Mouse (Mus musculus): Measurements from ENCODE around the gene Gzmn. TPM values are rescaled to one million over a fixed set of nuclear protein-coding genes. Genes with fewer than 3 reads are reported as not detected.

The Gzmn gene
- total RNA-seq, 1 experiment from 2014 or later: not detected

Other genes starting within 250 kb of the Gzmn start
- gene Cma1, start 229.9 kb downstream of the Gzmn start, total RNA-seq (2017): 136 to 337 TPM (median 173 TPM) in 3 replicates
- gene Cma2, start 223.6 kb downstream of the Gzmn start, total RNA-seq (2017): not detected in 3 replicates
- not detected in 3 replicates for gene Mcpt1, start 156.6 kb downstream of the Gzmn start, total RNA-seq (2017)
- gene Mcpt9, start 144.1 kb downstream of the Gzmn start, total RNA-seq (2017): not detected in 3 replicates
- gene Mcpt2, start 132.6 kb downstream of the Gzmn start, total RNA-seq (2017): not detected in 3 replicates
- gene Mcpt4, start 112.3 kb downstream of the Gzmn start, total RNA-seq (2017): not detected in 3 replicates
- gene Mcpt8, start 89.3 kb downstream of the Gzmn start, total RNA-seq (2017): 8.4 to 33.5 TPM (median 9.9 TPM) in 3 replicates
- 0.43 TPM in 1 of 3 replicates, not detected in the others for gene Ctsg, start 72.0 kb downstream of the Gzmn start, total RNA-seq (2017)
- gene Gzme, start 54.0 kb downstream of the Gzmn start, total RNA-seq (2017): not detected in 3 replicates
- gene Gzmd, start 42.0 kb downstream of the Gzmn start, total RNA-seq (2017): not detected in 3 replicates
- not detected in 3 replicates for gene Gzmg, start 15.0 kb downstream of the Gzmn start, total RNA-seq (2017)
- not detected in 3 replicates for gene Gzmf, start 36.8 kb upstream of the Gzmn start, total RNA-seq (2017)
- gene Gzmc, start 60.1 kb upstream of the Gzmn start, total RNA-seq (2017): 2.5 to 7.6 TPM in 2 of 3 replicates, not detected in the other
- 264 to 599 TPM (median 278 TPM) in 3 replicates for gene Gzmb, start 87.7 kb upstream of the Gzmn start, total RNA-seq (2017)
- gene Atp12a, start 190.5 kb upstream of the Gzmn start, total RNA-seq (2017): not detected in 3 replicates
- gene Rnf17, start 228.0 kb upstream of the Gzmn start, total RNA-seq (2017): 0.64 to 2.1 TPM (median 0.67 TPM) in 3 replicates

Measured in monocyte, adult 5-6 weeks (primary cell).